Mouse (Mus musculus): ENCODE results near the gene Aacs. TPM values are rescaled to one million over a fixed set of nuclear protein-coding genes. Genes with fewer than 3 reads are reported as not detected.

Gene Aacs
- total RNA-seq, 2 experiments from 2014 or later = 2.8 to 3.3 TPM

- no peak for TF ChIP-seq CTCF (IDR thresholded peaks at IDR 0.05)
- no peak for DNase-seq
- no peak overlapping the region for H3K4me3 ChIP-seq
- H3K27ac ChIP-seq = no peak overlapping the region
- intact Hi-C loops (cut with DNase I) = no loop called here
Measured at GRCm38 (mm10) chr5:125446344-125446743, 29.3 kb upstream of the Aacs start.

GRCm38 (mm10) chr5:125448026-125448425, 27.6 kb upstream of the Aacs start:
- H3K4me3 ChIP-seq = no peak overlapping the region
- TF ChIP-seq CTCF (IDR thresholded peaks at IDR 0.05) = no peak
- intact Hi-C loops (cut with DNase I) = no loop called here
- DNase-seq = no peak
- H3K27ac ChIP-seq = no peak overlapping the region

DNA sequence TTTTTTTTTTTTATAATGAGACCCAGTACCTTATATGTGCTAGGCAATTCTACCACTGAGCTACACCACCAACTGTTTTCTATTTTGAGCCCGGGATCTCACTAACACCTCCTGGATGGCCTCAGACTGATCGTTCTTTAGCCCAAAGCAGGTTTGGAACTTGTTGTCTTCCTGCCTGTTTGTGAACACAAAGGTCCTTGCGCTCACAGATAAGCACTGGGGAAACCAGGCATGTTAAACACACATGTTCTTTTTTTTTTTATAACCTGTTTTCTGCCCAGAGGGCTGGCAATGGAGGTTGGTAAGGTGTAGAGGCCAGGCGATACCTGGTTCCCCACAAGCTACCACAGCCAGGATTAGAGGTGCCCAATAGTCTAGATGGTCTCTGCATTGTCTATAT, 27.0 kb upstream of the Aacs start:
- Histone ChIP-seq H3K27ac (no peak overlapping the region), H3K4me3 (no peak overlapping the region)
- no peak for TF ChIP-seq CTCF (IDR thresholded peaks at IDR 0.05)

GRCm38 (mm10) chr5:125449306-125449705, 26.3 kb upstream of the Aacs start:
- Histone ChIP-seq H3K27ac (no peak overlapping the region), H3K4me3 (no peak overlapping the region)
- no peak for DNase-seq
- intact Hi-C loops (cut with DNase I) = no loop called here
- TF ChIP-seq CTCF (IDR thresholded peaks at IDR 0.05) = no peak

More for the DNA sequence above, 27.0 kb upstream of the Aacs start:
- intact Hi-C loops (cut with DNase I) = no loop called here
- DNase-seq = no peak

DNA sequence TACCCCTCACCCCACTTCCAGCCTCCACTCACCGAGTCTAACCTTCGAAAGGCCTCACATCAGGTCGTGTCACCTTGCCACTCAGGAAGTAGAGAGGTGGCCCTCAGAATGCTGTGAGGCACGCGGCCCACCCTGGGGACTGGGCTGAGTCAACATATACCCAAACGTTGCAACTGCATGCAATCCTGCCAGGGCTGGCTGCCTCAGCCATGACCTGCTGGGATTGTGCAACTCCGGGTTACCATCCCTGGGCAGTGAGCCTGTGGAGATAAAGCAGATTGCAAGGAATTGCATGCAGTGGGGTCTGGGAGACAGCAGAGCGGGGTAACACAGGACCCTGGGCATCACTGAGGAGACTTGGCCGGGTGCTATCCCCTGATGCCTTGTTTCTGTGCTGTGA, 23.0 kb upstream of the Aacs start:
- H3K27ac ChIP-seq = no peak overlapping the region
- no peak overlapping the region for H3K4me3 ChIP-seq
- no peak for DNase-seq
- no peak for TF ChIP-seq CTCF (IDR thresholded peaks at IDR 0.05)
- intact Hi-C loops (cut with DNase I) = no loop called here

GRCm38 (mm10) chr5:125456100-125456499, 19.5 kb upstream of the Aacs start:
- no peak for DNase-seq
- no peak overlapping the region for H3K27ac ChIP-seq
- intact Hi-C loops (cut with DNase I) = no loop called here
- H3K4me3 ChIP-seq = no peak overlapping the region
- no peak for TF ChIP-seq CTCF (IDR thresholded peaks at IDR 0.05)

GRCm38 (mm10) chr5:125457538-125457937, 18.1 kb upstream of the Aacs start:
- intact Hi-C loops (cut with DNase I) = no loop called here
- no peak for TF ChIP-seq CTCF (IDR thresholded peaks at IDR 0.05)

GRCm38 (mm10) chr5:125460574-125460973, 15.0 kb upstream of the Aacs start:
- peak; percentile 21; the same call in 1 of the 2 replicates for TF ChIP-seq CTCF (IDR thresholded peaks at IDR 0.05)
- Histone ChIP-seq H3K27ac (no peak overlapping the region), H3K4me3 (no peak overlapping the region)
- intact Hi-C loops (cut with DNase I) = loop anchor here (5.0 kb wide), 2 partner anchors 48 to 78 kb away; no protein-coding TSS in a partner anchor
- DNase-seq = no peak

More at GRCm38 (mm10) chr5:125457538-125457937, 18.1 kb upstream of the Aacs start:
- no peak for DNase-seq
- Histone ChIP-seq H3K27ac (no peak overlapping the region), H3K4me3 (no peak overlapping the region)

GRCm38 (mm10) chr5:125461868-125462445, 13.7 kb upstream of the Aacs start:
- intact Hi-C loops (cut with DNase I) = loop anchor here (5.0 kb wide), 2 partner anchors 50 to 80 kb away; no protein-coding TSS in a partner anchor
- TF ChIP-seq CTCF (IDR thresholded peaks at IDR 0.05) = peak; percentile 64
- Histone ChIP-seq H3K4me3 (no peak overlapping the region), H3K27ac (no peak overlapping the region)
- DNase-seq = peak; percentile 71

DNA sequence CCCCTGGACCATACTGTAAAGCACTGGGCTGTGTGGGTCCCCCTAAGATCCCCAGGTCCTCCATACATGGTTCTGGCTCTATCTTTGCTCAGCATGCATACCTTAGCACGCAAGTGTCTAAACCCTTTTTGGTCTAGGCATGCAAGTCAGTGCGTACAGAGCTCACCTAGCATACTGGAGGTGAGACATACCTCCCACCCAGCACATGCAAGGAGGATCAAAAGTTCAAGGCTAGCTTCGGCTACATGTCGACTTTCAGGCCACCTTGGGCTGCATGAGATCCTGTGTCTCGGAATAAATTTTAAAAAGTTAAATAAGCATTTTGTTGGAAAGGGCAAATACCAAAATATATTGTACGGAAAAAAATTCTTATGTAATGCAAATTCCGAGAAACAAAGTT, 10.4 kb upstream of the Aacs start:
- Histone ChIP-seq H3K4me3 (peak overlapping the region; percentile 56), H3K27ac (peak overlapping the region; percentile 32; the same call in 1 of the 2 replicates)
- DNase-seq = no peak
- intact Hi-C loops (cut with DNase I) = loop anchor here (1.0 kb wide), 1 partner anchor 10 kb away; the partner anchor contains the start of gene Aacs
- TF ChIP-seq CTCF (IDR thresholded peaks at IDR 0.05) = no peak

DNA sequence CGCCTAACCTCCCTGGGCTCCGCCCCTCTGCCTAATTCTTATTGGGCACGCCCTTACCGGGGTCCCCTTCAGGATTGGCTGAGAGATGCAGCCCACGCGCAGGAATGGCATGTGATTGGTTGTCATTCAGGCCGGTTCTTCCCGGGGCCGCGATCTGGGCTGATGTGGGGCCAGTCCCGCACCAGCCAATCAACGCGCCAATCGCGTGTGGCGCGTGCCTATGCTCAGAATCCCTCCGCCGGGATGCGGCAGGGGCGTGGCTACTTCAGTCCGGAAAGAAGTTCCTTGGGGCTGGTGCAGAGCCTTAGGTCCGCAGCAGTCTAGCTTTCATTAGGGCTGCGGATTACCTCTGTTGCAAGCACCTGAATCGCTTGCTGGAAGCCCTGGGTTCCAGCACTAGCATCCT, 9.9 kb upstream of the Aacs start:
- H3K4me3 ChIP-seq = peak overlapping the region; percentile 56
- intact Hi-C loops (cut with DNase I) = loop anchor here (1.0 kb wide), 1 partner anchor 10 kb away; the partner anchor contains the start of gene Aacs
- peak overlapping the region; percentile 65 for H3K27ac ChIP-seq
- TF ChIP-seq CTCF (IDR thresholded peaks at IDR 0.05) = no peak
- DNase-seq = peak; percentile 96

- Histone ChIP-seq H3K4me3 (no peak overlapping the region), H3K27ac (no peak overlapping the region)
- DNase-seq = no peak
- intact Hi-C loops (cut with DNase I) = no loop called here
- no peak for TF ChIP-seq CTCF (IDR thresholded peaks at IDR 0.05)
Measured at GRCm38 (mm10) chr5:125466483-125466882, 9.1 kb upstream of the Aacs start.

DNA sequence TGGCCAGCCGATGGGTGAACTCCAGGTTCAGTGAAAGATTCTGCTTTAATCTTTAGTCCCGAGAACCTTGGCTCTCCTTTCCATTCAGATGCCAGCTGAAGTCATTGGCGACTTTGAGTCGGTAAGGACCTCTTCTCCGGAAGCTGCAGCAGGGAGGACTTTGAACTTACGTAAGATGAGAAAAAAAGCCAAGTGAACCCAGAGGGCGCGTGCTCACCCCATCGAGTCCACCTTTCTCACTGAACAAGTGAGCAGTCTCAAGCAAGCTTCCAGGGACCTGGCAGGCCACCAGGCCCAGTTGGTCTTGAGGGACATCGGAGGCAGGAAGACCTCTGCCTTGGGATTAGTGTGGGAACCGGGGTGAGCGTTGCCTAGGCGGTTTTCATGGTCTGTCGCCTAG, 8.4 kb upstream of the Aacs start:
- Histone ChIP-seq H3K4me3 (no peak overlapping the region), H3K27ac (no peak overlapping the region)
- no peak for DNase-seq
- intact Hi-C loops (cut with DNase I) = no loop called here
- no peak for TF ChIP-seq CTCF (IDR thresholded peaks at IDR 0.05)

DNA sequence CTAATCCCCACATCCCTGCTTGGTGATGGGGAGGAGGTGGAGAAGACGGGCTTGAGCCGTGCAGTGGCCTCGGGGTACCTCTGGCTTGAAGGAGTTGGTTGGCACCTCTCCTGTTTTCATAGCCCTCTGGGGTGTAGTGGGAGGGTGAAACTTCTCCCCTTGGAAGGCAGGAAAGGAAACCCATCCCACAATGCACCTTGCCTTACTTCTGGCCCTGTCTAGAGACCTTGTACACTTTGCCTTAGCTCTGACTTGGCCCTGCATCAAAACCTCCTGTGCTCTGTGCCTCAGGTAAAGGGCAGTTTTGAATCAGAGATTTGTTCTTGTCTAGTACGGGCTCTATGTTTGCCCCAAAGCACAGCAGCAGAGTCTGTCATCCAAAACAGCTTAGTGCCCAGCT, 4.9 kb upstream of the Aacs start:
- DNase-seq = no peak
- no peak for TF ChIP-seq CTCF (IDR thresholded peaks at IDR 0.05)
- Histone ChIP-seq H3K27ac (no peak overlapping the region), H3K4me3 (no peak overlapping the region)
- intact Hi-C loops (cut with DNase I) = no loop called here

All from gastrocnemius, adult 2 months (tissue).